Mouse (Mus musculus): Measurements from ENCODE around the gene Senp5.

Senp5 gene

GRCm38 (mm10) chr16:31943980-31944379, 59.1 kb downstream of the Senp5 start:
- DNase-seq (ENCODE audit: inconsistent age in 2 of 2, low spot score in 1 of 2), result peak; percentile 76 to 91

- DNase-seq (ENCODE audit: inconsistent age in 2 of 2, low spot score in 1 of 2), result no peak
Observed at GRCm38 (mm10) chr16:31940586-31940985, 62.5 kb downstream of the Senp5 start.

GRCm38 (mm10) chr16:31938856-31939255, 64.2 kb downstream of the Senp5 start:
- DNase-seq (ENCODE audit: inconsistent age in 2 of 2, low spot score in 1 of 2), result no peak

- no peak for DNase-seq (ENCODE audit: inconsistent age in 2 of 2, low spot score in 1 of 2)
Observed at GRCm38 (mm10) chr16:31936568-31936967, 66.5 kb downstream of the Senp5 start.

GRCm38 (mm10) chr16:31935091-31935979, 67.8 kb downstream of the Senp5 start:
- DNase-seq (ENCODE audit: inconsistent age in 2 of 2, low spot score in 1 of 2), result no peak

GRCm38 (mm10) chr16:31934550-31935010, 68.5 kb downstream of the Senp5 start:
- no peak for DNase-seq (ENCODE audit: inconsistent age in 2 of 2, low spot score in 1 of 2)

- peak; percentile 58 to 79 for DNase-seq (ENCODE audit: inconsistent age in 2 of 2, low spot score in 1 of 2)
Observed at GRCm38 (mm10) chr16:31933751-31934549, 69.1 kb downstream of the Senp5 start, which contains the start of gene Pigz. Gene Pigz, plus strand, starts transcription at chr16:31933851.

- peak; percentile 89 to 93 for DNase-seq (ENCODE audit: inconsistent age in 2 of 2, low spot score in 1 of 2)
Observed at GRCm38 (mm10) chr16:31932840-31933697, 70.0 kb downstream of the Senp5 start.

GRCm38 (mm10) chr16:31932255-31932654, 70.8 kb downstream of the Senp5 start:
- DNase-seq (ENCODE audit: inconsistent age in 2 of 2, low spot score in 1 of 2), result no peak

- DNase-seq (ENCODE audit: inconsistent age in 2 of 2, low spot score in 1 of 2), result no peak
Observed at GRCm38 (mm10) chr16:31931330-31931729, 71.8 kb downstream of the Senp5 start.

GRCm38 (mm10) chr16:31927412-31927811, 75.7 kb downstream of the Senp5 start:
- no peak for DNase-seq (ENCODE audit: inconsistent age in 2 of 2, low spot score in 1 of 2)

GRCm38 (mm10) chr16:31926547-31927182, 76.4 kb downstream of the Senp5 start:
- DNase-seq (ENCODE audit: inconsistent age in 2 of 2, low spot score in 1 of 2), result no peak

GRCm38 (mm10) chr16:31926091-31926490, 77.0 kb downstream of the Senp5 start:
- no peak for DNase-seq (ENCODE audit: inconsistent age in 2 of 2, low spot score in 1 of 2)

- no peak for DNase-seq (ENCODE audit: inconsistent age in 2 of 2, low spot score in 1 of 2)
Observed at GRCm38 (mm10) chr16:31924368-31924767, 78.7 kb downstream of the Senp5 start.

- peak; percentile 76 to 92 for DNase-seq (ENCODE audit: inconsistent age in 2 of 2, low spot score in 1 of 2)
Observed at GRCm38 (mm10) chr16:31918248-31918724, 84.8 kb downstream of the Senp5 start.

- DNase-seq (ENCODE audit: inconsistent age in 2 of 2, low spot score in 1 of 2), result peak in 1 of 2 experiments; percentile 67
Observed at GRCm38 (mm10) chr16:31917776-31918175, 85.3 kb downstream of the Senp5 start.

- no peak for DNase-seq (ENCODE audit: inconsistent age in 2 of 2, low spot score in 1 of 2)
Observed at GRCm38 (mm10) chr16:31910281-31910847, 92.7 kb downstream of the Senp5 start.

Measured in adrenal gland, adult (tissue).